Mouse (Mus musculus) lung, postnatal 25 days (tissue): ENCODE data around the gene Cpne5.
A peak's percentile ranks its signal among the peaks of the same experiment; 100 is the strongest.

Experiments
- DNase-seq: peaks from one replicate; pipeline ENCODE4 v3.0.0; 2022; ENCODE audit warnings: low spot score

Gene Cpne5

DNA sequence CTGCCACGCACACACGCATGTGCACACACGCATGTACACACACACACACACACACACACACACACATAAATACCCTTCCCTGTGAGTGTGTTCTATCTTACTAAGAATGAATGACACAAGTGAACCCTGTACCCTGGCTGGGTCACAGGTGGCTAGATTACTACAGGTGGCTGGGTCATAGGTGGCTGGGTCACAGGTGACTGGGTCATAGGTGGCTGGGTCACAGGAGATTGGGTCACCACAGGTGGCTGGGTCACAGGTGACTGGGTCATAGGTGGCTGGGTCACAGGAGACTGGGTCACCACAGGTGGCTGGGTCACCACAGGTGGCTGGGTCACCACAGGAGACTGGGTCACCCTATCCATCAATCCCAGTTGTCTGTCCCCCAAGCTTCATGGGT, 27.9 kb downstream of the Cpne5 start:
- DNase-seq, result no peak

DNA sequence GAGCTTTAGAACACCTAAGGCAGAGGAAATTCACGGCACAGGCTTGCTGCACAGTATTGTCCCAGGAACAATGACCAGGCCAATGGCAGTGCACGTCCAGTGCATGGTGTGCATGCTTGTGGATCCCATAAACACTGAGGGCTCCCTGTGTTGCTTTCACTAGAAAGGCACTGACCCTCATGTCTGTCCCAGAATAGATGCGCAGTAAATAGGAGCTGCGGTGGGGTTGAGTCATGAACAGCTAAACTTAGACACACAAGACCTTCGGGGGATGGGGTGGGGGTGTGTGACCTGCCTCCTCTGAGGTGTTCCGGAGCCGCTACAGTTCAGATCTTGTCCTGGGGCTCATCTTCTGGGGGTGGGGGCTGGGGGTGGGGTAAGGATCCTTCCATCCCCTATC, 31.9 kb downstream of the Cpne5 start:
- DNase-seq, result no peak

DNA sequence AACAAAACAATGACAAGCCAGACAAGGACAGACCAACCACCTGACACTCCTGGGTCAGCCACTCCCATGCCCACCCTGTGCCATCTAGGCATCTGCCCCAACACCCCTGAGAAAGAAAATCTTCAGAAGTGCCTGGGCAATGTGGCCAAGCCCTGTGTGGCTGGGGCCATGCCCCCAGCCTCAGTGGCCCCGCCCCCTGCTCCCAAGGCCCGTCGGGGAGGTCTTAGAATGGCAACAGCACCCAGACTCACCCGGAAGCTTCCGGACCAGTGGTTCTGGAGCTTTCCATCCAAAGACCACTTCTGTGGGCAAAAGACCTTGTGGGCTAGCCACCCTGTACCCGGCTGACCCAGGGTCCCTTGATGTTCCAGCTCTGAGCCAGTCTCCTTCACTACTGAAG, 35.4 kb downstream of the Cpne5 start:
- no peak for DNase-seq

DNA sequence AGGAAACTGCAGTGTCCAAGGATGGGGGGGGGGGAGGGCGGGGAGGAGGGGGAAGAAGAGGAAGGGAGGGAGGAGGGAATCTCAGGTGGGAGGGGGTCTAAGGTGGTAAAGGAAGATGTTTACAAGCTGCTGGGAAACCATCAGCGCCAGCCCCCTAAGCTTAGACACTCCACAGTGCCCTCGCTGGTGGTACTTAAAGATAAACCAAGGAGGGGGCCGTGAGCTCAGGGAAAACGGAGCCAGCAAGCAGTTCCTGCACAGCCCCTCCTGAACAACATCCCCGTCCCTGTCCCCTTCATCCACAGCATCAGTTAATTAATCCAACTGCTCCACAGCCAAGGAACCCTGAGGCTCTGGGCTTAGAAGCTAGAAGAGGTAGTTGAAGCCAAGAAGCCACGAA, 38.1 kb downstream of the Cpne5 start:
- no peak for DNase-seq

DNA sequence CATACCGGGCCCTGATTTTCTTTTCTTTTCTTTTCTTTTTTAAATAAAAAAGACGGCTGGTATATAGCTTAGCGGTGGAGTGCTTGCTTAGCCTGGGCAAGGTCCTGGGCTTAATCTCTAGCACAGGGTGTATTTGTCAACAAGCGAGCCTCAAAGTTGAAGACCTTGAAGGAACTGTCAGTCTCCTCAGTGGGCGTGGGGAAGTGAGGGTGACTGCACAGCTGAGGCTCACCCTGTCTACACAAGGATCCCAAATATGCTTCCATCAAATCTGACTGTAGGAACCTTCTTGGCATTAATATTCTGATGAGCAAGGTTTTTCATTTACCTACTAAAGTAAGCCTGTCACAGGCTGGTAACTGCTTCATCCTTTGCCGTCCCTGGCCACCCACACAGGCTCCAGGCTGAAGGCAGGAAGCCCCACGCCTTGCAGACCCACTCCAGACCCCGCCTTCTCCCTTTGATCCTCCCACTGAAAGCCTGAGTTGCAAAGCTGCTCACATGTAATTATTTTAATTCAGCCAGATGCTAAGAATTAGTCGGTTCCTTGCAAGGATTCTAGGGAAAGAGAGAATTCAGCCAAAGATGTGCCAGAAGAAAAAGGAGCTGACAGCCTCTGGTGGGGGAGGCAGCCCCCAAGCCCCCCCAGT, 38.7 kb downstream of the Cpne5 start:
- DNase-seq, result no peak

DNA sequence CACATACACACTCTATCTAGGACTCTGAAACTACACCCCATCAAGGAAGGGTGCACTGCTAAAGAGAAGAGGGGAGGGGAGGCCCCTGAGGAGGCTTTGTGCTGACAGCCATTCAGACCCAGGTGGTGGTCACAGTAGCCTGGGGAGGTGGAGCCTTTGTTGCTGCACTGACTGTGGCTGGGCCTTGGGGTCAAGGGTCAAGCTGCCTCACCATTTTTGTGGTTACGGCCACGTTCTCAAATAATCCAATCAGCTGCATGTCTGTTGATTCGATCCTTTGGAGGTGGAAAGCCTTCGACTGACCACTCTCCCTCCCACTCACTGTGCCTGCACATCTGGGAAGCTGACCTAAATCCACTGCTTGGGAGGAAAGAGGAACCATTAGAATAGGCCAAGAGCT, 42.4 kb downstream of the Cpne5 start:
- no peak for DNase-seq

DNA sequence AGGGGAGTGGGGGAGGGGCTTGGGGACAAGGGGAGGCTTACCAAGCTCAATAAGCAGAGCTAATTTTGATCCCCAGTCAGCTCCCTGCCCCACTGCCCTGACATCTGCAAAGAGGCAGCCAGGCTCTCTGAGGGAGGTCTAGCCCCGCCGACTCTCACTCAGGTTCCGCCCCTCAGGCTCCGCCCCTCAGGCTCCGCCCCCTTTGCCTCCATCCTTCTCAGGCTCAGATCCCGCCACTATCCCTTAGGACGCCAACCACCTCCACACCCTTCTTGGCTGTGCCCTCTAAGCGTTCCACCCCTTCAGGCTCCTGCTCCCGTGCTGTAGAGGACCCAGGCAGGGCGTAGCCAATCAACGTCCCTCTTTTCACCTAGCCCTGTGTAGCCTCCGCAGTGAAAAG, 49.0 kb downstream of the Cpne5 start:
- no peak for DNase-seq

DNA sequence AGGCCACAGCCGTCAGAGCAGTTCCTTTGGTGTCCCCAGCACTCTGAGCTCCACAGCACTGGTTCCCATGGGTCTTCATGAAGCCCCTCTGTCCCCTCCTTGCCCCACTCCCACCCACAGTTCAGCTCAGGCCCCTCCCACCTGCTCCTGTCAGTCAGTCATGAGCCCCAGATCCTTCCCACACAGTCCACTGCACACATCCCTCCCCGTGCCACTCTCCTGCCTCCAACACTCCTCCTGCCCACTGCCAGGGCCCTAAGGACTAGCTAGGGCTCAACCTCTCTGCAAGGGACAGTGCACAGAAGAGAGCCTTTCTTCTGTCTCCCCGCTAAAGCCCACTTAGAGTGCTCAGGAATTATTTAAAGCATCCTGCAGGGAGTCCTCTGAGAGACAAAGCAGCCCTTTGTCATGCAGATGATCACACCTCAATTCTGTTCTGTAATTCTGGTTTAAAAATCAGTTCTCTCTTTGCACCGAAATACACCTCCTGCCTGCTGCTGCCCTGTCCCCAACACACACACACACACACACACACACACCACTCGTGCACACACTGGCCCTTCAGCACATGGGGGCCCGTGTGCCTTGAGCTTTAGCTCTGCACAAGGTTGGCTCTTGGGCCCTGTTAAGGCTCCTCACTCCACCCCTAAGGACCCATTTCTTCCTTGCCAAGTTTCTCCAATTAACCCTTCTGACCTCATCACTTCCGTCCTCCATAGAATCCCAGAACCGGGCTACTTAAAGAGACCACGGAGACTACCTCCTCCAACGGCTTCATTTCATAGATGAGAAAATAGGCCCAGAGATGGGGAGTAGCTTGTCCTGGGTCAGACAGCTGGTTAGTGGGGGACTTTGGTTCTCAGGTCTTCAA, 50.7 kb downstream of the Cpne5 start:
- DNase-seq, result no peak

DNA sequence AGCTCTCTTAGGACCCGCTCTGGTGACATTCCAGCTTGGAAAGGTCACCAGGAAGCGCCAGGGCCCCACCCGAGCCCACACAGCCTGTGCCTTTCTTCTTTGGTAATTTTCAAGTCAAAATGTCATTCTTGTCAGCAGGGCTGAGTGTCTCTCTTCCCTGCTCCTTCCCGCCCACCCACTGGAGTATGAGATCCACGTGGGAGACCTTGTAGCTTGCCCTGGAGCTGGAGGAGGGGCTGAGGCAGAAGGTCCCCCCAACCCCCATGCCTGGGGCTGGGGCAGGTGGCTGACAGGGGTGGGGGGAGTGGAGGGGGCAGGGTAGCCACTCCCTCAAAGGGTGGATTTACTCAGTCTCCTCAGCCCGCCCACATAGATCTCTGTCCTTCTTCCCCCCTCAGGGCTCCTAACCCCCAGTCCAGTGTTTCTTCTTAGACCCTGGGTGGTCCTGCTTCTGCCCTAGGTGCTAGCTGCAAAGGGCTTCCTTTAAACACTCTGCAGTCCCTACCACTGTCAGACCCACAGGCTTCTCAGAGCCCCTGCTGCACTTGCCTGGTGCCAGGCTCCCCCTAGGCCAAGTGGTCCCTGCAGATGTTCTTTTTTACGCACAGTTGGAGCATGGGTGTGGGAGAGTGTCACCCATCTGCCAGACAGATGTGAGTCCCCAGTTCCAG, 52.5 kb downstream of the Cpne5 start:
- no peak for DNase-seq

DNA sequence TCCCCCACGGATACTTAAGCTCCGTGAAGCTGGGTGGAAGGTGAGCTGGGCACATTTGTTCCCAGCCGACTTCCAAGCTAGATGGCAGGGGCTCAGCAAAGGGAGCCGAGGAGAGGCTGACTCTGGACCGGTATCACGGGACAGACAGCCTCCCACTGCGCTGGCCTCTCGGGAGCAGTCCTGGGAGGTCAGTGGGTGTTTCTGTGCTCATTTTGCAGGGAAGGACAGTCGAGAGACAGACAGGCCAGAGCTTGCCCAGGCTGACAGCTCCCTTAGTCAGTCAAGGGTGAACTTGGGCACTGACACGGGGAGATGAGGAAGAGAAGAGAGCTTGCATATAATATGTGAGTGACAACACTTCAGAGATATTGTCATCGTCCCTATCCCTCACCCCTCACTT, 54.8 kb downstream of the Cpne5 start:
- DNase-seq, result no peak

DNA sequence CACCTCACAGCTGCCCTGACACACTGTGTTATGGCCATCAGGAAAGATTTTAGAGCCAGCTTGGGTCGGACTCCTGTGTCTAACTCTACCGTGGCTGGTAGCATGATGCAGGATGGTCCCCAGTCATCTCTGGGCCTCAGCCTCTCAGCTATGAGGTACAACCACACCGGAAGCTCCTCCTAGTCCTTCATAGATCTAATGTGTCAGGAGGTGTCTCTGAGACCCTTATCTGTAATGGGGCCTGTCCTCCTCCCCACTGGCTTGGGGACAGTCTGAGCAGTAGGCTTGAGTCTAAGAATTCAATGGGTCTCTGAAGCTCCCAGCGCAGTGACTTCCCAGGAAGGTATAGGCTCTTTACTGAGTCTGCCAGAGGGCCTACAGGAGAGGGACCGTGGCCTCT, 56.2 kb downstream of the Cpne5 start:
- no peak for DNase-seq

DNA sequence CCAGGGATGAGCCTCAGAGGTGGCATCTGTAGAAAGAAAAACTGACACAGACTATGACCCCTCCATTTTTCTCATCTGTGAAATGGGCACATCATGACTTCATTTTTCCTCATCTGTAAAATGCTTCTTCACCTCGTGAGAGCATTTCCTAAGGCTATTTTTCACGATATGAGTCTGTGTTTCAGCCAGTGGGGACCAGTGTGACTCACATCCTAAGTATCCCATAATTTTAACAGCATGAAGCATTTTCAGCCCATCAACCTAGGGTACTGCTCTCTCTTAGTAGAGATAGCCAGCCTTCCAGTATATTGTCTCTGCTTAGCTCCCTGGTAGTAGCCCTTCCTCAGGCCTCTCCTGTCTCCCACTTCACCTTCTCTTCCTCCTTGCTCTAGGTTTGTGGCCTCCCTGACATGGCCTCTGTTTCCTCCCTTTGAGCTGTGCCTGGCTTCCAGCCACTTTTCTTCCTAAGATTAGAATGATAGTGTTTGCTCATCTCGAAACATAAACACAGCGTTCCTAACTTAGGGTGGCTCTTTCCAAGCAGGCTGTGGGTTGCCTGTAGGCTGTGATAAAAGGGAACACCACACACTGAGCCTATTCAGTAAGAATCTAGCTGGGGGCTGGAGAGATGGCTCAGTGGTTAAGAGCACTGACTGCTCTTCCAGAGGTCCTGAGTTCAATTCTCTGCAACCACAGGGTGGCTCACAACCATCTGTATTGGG, 57.4 kb downstream of the Cpne5 start:
- peak; percentile 67 for DNase-seq

DNA sequence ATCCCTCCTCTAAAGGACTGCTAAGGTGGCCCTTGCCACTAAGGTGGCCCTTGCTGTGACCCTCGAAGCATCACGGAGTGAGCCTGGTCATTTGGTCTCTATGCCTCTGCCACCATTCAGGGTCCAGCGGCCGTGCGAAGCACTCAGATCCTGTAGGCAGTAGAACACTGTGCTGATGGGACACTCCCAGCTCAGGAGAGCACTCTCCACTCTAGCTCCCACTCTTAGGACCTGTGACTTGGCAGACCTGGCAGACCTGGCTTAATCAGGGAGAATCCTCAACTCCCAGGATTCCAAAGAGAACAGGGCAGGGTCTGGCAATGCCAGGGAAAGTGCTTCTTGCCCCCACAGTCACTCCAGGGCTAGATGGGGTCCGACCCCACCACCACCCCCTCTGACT, 58.0 kb downstream of the Cpne5 start:
- no peak for DNase-seq

DNA sequence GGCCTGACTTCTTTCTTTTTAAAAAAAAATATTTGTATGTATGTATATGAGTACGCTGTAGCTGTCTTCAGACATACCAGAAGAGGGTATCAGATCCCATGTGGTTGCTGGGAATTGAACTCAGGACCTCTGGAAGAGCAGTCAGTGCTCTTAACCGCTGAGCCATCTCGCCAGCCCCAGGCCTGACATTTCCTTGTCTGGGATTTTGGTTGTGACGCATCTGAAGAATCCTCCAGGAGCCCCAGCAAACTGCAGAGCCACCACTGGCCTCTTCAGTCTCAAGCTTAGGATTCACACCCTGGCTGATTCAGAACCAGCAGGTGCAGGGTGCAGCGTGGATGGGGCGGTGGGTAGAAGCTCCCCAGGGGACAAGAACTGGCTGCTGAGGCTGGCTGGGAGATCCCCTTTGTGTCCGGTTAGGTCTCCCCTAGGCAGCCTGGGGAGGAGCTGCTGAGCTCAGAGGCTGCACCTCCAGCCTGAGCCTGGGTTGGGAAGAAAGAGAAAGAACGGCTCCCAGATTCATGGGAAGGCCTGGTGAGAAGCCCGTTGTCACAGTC, 59.4 kb downstream of the Cpne5 start:
- DNase-seq, result no peak

DNA sequence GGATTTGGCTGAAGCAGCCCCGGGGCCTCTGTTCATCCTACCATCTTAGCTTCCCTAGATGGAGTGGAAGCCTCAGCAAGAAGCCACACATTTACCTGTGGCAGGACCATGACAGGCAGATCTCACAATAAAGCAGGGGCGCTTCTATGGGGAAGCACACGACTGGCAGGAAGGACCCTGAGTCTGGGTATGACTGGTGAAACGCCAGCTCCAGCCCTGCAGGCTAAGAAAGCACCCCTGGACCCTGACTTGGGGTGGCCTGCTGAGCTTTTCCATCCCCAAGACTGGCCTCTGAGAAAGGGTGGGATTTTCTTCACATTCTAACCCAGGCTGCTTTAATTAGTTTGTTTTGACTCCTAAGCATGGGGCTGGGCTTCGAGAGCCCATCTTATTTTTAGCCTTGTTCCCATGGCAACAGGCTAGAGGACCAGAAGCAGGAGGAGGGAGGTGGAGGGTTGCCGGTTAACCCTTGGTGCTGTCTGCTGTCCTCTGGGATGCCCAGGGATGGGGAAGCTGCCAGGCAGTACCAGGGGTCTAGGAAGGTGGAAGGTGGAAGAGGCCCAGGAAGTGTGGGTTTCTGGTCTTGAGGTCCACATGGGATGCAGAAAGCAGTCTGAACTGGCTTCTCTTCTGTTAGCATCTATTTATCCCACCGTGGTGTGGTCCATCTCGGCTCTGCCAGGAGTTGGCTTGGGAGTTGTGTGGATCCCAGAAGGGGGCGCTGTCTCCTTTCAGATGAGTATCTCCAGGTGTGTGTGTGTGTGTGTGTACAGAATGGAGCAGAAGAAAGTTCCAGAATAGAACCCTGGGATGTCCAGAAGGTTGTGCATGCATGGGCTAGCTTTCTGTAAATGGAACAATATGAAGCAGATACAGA, 61.3 kb downstream of the Cpne5 start:
- peak; percentile 67 for DNase-seq

DNA sequence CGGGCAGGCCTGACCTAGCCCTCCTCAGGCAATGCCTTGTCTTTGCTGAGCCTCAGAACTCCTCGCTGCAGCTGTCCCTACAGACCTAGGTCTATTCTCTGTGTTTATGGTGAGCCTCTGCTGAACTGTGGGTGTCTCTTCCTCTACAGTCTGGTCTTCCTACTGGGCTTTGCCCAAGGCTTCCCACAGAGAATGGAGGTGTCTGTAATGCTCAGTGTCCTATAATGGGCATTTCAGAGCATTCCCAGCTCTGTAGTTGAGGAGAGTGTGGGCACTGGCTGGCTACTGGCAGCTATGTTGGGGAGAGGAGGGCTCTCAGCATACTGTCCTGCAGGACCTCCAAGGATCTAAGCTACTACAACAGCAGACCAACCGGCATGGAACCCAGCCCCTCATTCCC, 62.3 kb downstream of the Cpne5 start:
- DNase-seq, result no peak

DNA sequence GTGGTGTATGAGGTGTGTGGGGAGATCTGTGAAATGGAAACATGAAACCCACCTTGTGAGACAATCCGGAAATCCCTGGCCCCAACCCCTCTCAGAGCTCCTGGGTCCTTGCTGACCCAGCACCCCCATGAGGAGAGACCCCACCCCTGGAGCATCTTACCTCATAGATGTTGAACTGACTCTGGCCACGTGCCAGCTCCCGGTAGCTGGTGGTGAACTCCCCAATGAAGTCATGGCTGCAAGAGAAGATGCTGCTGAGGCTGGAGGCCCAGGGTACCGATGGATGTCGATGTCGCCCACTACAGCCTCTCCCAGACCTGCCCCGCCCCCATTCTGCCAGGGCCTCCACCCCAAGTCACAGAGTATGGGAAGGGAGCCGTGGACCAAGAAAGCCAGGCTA, 64.8 kb downstream of the Cpne5 start:
- no peak for DNase-seq

DNA sequence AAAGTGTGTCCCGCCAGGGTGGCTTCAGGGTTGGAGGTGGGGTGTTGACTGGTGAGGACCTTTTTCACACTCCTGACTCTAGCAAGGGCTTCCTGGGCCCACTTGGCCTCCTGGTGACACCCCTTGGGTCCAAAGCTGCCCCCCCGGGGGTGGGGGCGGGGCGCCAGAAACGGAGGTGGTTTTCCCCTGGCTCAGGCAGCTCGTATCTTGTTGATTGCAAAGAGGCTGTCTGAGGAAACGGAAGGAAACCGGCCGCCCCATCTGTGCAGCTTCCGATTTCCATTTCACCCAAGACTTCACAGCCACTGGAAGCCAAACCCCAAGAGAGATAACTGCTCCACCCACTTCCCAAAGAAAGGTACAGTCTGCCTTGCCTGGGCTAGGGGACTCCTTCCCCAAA, 65.9 kb downstream of the Cpne5 start:
- DNase-seq, result peak; percentile 57

DNA sequence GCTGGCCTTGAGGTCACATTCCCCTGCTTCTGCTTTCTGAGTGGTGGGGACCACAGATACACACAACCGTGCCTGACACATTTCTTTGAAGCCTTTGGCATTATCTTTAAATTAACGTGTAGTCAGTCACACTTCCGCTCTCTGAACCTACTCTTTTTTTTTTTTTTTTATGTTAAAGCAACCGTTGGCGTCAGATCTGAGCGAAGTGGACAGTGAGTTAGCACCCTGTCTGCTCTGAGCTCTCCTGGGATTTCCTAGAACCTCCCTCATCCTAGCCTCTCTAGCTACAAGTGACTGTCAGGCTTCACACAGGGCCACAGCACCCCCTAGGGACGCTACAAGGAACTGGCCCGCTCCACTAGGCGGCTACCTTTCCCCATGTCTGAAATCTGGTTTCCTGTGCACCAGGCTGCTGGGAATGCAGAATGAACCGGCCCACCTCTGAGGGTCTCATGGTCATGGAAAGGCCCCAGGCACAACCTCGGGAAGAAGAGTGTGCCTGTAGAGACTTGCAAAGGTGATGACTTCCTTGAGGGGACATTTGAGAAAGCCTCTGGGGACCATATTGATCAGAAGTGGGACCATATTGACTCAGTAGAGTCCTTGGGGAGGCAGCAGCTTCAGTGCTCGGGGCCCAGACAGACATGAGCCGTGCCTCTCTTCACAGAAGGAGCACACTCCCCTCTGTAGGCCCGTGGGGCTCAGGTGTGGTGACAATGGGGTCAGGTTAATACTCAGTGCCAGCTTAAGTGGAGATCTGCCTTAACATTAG, 66.8 kb downstream of the Cpne5 start:
- peak; percentile 88 for DNase-seq

DNA sequence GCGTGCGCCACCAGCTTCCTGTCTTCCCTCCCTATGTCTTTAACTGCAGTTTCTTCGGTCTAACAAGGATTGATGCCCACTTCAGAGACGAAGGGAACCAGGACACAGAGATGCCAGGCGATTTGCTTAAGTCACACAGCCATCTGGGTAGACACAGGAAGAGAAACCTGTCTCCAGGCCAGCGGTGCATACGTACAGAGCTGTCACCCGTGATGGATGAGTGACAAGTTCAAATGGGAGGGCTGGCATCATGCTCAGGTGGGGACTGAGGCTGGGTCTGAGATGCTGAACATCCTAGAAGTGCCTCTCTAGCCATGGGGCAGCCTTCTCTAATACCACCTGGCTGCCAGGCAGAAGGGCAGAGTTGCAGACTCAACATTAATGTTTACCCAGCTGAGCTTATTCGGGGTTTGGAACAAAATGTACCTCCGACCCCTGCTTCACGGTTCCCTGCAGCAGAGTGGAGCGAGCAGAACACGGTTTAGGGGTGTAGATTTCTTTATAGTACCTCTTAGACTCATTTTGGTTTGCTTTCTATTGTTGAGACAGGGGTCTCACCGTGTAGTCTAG, 67.5 kb downstream of the Cpne5 start:
- no peak for DNase-seq
